Mouse (Mus musculus) testis, adult 2 months (tissue): ENCODE data around the gene Slc27a3.

Experiments
- CTCF ChIP-seq: fragments of 200-500 bp; IDR thresholded peaks from 2 replicates; pipeline ENCODE4 v1.5.1; 2012; ENCODE audit warnings: low read depth, mild to moderate bottlenecking, inconsistent platforms, low read length, moderate library complexity; ENCODE audit not compliant: control insufficient read depth, insufficient read depth, insufficient replicate concordance
- POLR2A ChIP-seq: fragments of 200-500 bp; IDR thresholded peaks from 2 replicates; pipeline ENCODE4 v1.6.1; 2012; ENCODE audit warnings: low read depth, mild to moderate bottlenecking, inconsistent platforms, low read length, moderate library complexity; ENCODE audit not compliant: control insufficient read depth

DNA sequence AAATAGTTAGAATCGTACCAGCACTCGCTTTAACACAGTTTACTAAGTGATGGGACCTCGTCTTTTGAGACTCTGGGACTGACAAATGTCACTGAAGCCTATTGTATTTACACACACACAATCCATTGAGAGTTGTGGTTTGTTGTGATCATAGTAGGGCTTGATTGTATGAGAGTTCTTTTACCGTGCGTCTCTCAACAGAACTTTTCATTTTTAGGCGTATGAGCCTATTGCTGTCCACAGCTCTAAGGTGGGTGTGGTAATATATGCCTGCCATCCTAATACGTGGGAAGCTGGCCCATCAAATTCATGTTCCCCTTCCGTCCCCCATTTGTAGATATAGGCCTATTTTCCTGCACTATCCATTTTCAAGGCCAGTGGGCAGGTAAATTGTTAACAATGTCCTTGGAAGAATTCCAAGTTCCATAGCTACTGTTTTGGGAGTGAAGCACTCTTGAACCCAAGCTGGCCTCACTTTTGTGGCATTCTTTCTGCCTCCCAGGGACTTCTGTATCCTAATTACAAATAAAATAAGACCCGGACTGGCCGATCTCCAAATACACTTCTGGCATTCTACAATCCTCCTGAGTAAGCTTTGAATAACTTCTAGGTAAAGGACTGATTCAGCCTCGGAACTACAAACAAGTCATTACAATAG is 44.5 kb upstream of the Slc27a3 start:
- TF ChIP-seq CTCF (no peak), POLR2A (no peak)
